Mouse (Mus musculus) intestine, postnatal 0 days (tissue): ENCODE results near the gene Tmprss4. TPM values are rescaled to one million over a fixed set of nuclear protein-coding genes. Genes with fewer than 3 reads are reported as not detected.

Experiments used
- ATAC-seq: fragments of 200-750 bp; cut with Nextera tagmentation; 2 replicates; pipeline ENCODE4 v1.8.0; 2017; ENCODE audit warnings: mild to moderate bottlenecking, moderate TSS enrichment, moderate library complexity
- H3K27ac ChIP-seq: fragments of 300-500 bp; sonication (generic); 2 replicates; pipeline ENCODE4 v1.5.1; 2014; ENCODE audit warnings: mild to moderate bottlenecking, low read depth, low read length, moderate library complexity
- H3K27me3 ChIP-seq: fragments of 300-500 bp; sonication (generic); replicated peaks from 2 replicates; pipeline ENCODE4 v1.6.1; 2014; ENCODE audit warnings: low read length, mixed read lengths; ENCODE audit not compliant: control insufficient read depth, insufficient read depth
- H3K36me3 ChIP-seq: fragments of 300-500 bp; sonication (generic); 2 replicates; pipeline ENCODE4 v1.6.1; 2014; ENCODE audit warnings: mild to moderate bottlenecking, moderate library complexity; ENCODE audit not compliant: control insufficient read depth, insufficient read depth
- H3K4me1 ChIP-seq: fragments of 300-500 bp; sonication (generic); replicated peaks from 2 replicates; pipeline ENCODE4 v1.6.1; 2014; ENCODE audit warnings: antibody characterized with exemption, low read length, mixed read lengths; ENCODE audit not compliant: control insufficient read depth, insufficient read depth
- H3K4me2 ChIP-seq: fragments of 300-500 bp; sonication (generic); replicated peaks from 2 replicates; pipeline ENCODE4 v1.6.1; 2014; ENCODE audit warnings: low read depth, mild to moderate bottlenecking, moderate library complexity
- H3K4me3 ChIP-seq: fragments of 300-500 bp; sonication (generic); 2 replicates; pipeline ENCODE4 v1.5.1; 2014; ENCODE audit warnings: low read depth, low read length
- H3K9ac ChIP-seq: fragments of 300-500 bp; sonication (generic); 2 replicates; pipeline ENCODE4 v1.6.1; 2014; ENCODE audit warnings: mild to moderate bottlenecking, low read depth, low read length
- H3K9me3 ChIP-seq: fragments of 300-500 bp; sonication (generic); 2 replicates; pipeline ENCODE4 v1.6.1; 2016; ENCODE audit warnings: mixed run types; ENCODE audit not compliant: control insufficient read depth
- CTCF ChIP-seq: sonication (generic); IDR thresholded peaks from 2 replicates; pipeline ENCODE4 v1.5.1; 2016; ENCODE audit warnings: low read depth, mild to moderate bottlenecking, control low read depth, antibody characterized with exemption, moderate library complexity
- WGBS: fragments of 180-500 bp; shearing (Covaris S2); extraction: QIAGEN DNeasy Blood & Tissue Kit; methylation state at CpG from one replicate; pipeline ENCODE4 v1.1.7; 2014; 5-methylcytosine and 5-hydroxymethylcytosine counted together
- polyA plus RNA-seq: library from polyadenylated mRNA; unstranded; fragments of >200 nt; fragmentation: Nextera tagmentation; extraction: Ambion mirVana; gene quantifications from 2 replicates; pipeline ENCODE4 v1.2.1, GENCODE M21; 2015

Tmprss4 gene
- polyA plus RNA-seq, 1 experiment from 2014 or later = 70.6 TPM

DNA sequence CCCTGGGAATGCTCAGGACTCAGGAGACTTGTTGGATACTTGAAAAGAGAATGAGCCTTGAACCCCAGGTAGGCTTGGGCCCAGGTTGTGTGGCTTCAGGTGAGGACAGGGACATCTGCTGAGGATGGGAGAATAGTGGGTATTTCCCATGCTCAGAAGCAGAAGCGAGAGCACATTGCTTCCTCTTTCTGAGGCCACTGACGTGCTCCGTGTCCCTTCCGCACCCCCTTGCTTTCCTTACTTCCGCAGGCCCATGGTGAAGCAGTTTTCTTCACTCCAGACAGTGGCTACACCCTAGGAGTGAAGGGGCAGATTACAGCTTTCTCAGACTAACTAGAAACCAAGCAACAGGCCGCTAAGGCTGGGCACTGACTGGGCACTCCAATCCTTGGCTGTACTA is 42.2 kb upstream of the Tmprss4 start:
- H3K4me2 ChIP-seq = no peak overlapping the region
- H3K27me3 ChIP-seq = no peaks in the 10 kb centered on the region
- WGBS = 92% methylated on average over 6 of the region's 6 CpGs
- TF ChIP-seq CTCF = no peak
- H3K9me3 ChIP-seq = no peaks in the 10 kb centered on the region
- no peaks in the 10 kb centered on the region for H3K4me1 ChIP-seq
- H3K36me3 ChIP-seq = no peaks in the 10 kb centered on the region
- no peak overlapping the region for H3K4me3 ChIP-seq
- ATAC-seq = no peak
- no peak overlapping the region for H3K27ac ChIP-seq
- no peak overlapping the region for H3K9ac ChIP-seq

DNA sequence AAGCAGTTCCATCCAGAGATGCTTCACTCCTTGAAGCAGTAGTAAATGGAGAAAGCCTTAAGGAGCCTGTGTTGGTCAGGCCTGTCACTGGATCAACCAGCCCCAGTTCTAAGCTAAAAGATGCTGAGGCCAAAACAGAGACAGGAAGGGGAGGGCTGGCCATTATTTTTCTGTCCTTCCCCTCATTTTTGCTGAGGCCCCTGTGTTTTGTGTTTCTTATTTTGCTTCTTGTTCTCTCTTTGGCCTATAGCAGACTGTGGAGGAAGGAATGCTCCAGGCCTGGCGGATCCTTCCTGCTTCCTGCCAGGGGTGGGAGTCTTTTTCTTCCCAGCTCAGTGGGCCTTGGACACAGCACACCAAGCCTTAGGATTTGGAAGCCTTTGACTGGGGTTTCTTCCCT is 41.5 kb upstream of the Tmprss4 start:
- Histone ChIP-seq H3K4me2 (no peak overlapping the region), H3K9ac (no peak overlapping the region), H3K27ac (no peak overlapping the region), H3K9me3 (no peaks in the 10 kb centered on the region), H3K27me3 (no peaks in the 10 kb centered on the region), H3K36me3 (no peaks in the 10 kb centered on the region), H3K4me1 (no peaks in the 10 kb centered on the region), H3K4me3 (no peak overlapping the region)
- WGBS = 73% methylated on average over 1 of the region's 1 CpGs
- no peak for TF ChIP-seq CTCF
- ATAC-seq = no peak

DNA sequence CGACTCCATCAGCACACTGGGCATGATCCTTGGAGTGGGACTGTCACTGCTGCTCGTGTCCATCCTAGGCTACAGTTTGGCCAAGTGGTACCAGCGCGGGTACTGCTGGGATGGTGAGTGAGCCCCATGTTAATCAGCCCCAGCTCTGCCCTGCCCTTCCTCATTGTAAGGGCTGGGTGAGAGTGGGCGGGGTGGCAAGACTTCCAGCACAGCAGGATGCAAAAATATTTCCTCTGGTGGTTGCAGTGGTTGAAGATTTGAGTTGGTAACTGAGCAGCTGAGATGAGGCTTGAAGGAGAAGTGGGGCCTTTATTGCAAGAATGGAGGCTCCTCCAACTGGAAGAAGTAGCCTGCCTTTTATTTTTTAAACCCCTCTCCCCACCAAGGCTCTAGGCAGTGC is 37.5 kb upstream of the Tmprss4 start:
- H3K27me3 ChIP-seq = no peaks in the 10 kb centered on the region
- WGBS = 64% methylated on average over 5 of the region's 5 CpGs
- ATAC-seq = no peak
- no peak overlapping the region for H3K27ac ChIP-seq
- no peak overlapping the region for H3K9ac ChIP-seq
- no peak overlapping the region for H3K4me2 ChIP-seq
- no peak for TF ChIP-seq CTCF
- H3K36me3 ChIP-seq = no peaks in the 10 kb centered on the region
- no peaks in the 10 kb centered on the region for H3K9me3 ChIP-seq
- H3K4me3 ChIP-seq = no peak overlapping the region
- no peaks in the 10 kb centered on the region for H3K4me1 ChIP-seq

DNA sequence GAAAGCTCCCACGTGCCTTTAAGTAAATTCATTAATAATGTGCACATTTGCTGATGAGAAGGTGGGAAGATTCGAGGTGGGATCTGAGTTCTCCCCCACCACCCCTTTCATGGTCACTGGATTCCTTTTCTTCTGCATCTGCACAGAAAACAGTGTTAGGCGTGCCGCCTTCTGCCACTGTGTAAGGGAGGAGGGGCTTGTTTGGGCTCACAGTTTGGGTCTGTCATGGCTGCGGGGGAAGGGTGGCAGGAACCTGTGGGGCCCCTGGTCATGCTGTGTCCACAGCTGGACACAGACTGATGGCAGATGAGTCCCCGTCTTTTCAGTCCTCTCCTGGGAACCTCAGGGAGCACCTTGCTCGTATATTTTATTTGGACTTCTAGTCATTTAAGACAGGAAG is 32.9 kb upstream of the Tmprss4 start:
- Histone ChIP-seq H3K27me3 (no peaks in the 10 kb centered on the region; the same call in 1 of the 2 replicates), H3K4me2 (no peak overlapping the region), H3K36me3 (no peaks in the 10 kb centered on the region), H3K27ac (no peak overlapping the region), H3K4me3 (no peak overlapping the region), H3K9me3 (no peaks in the 10 kb centered on the region), H3K4me1 (no peaks in the 10 kb centered on the region), H3K9ac (no peak overlapping the region)
- TF ChIP-seq CTCF = no peak
- no peak for ATAC-seq
- 53% methylated on average over 7 of the region's 7 CpGs for WGBS

DNA sequence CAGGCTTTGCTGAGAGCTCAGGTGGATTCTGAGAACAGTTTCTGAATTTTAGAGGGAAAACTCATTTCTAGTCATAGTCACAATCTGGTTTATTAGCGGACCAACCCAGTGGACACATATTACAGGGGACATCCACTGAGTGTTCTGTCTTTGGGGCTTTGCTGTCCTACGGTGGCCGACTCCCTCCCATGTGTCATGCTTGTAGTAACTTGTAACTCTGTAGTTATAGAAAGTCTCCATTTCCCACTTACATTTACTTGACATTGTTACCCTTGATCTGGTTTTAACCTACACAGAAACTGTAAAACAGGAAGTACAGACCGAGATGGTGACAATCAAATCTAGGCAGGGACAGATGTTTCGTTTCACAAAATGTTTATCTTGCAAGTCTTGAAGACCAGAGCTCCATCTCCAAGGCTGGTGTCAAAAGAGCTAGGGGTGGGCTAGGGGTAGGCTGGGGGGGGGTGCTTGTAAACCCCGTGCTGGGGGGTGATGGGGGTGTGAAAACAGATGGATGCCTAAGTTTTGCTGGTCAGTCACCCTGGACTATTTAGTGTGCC is 31.9 kb upstream of the Tmprss4 start:
- ATAC-seq = no peak
- Histone ChIP-seq H3K4me3 (no peak overlapping the region), H3K4me1 (no peaks in the 10 kb centered on the region), H3K9me3 (no peaks in the 10 kb centered on the region), H3K27me3 (no peaks in the 10 kb centered on the region; the same call in 1 of the 2 replicates), H3K9ac (no peak overlapping the region), H3K27ac (no peak overlapping the region), H3K4me2 (no peak overlapping the region), H3K36me3 (no peaks in the 10 kb centered on the region)
- 58% methylated on average over 6 of the region's 6 CpGs for WGBS
- no peak for TF ChIP-seq CTCF

DNA sequence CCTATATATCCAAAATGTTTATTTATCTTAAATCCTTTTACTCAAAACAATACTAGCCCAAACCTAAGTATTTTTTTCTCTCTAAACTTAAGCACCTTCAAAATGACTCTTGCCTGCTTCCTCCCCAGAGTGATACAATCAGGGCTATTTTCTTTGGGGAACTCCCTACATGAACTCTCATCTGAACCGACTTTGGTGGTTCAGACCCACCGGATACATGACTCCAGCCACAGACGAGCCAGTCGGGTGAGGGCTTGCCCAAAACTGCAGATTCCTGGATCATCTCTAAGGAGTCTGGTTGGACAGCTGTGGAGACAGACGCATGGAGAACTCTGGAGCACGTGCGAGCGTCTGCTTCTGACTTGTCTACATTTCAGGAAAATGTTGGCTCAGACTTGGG is 25.5 kb upstream of the Tmprss4 start:
- H3K27ac ChIP-seq = no peak overlapping the region
- no peaks in the 10 kb centered on the region for H3K9me3 ChIP-seq
- H3K27me3 ChIP-seq = no peaks in the 10 kb centered on the region; the same call in 1 of the 2 replicates
- TF ChIP-seq CTCF = no peak
- H3K4me1 ChIP-seq = no peaks in the 10 kb centered on the region
- no peak overlapping the region for H3K4me2 ChIP-seq
- no peak overlapping the region for H3K4me3 ChIP-seq
- H3K36me3 ChIP-seq = no peaks in the 10 kb centered on the region
- no peak overlapping the region for H3K9ac ChIP-seq
- 73% methylated on average over 8 of the region's 8 CpGs for WGBS
- ATAC-seq = no peak

DNA sequence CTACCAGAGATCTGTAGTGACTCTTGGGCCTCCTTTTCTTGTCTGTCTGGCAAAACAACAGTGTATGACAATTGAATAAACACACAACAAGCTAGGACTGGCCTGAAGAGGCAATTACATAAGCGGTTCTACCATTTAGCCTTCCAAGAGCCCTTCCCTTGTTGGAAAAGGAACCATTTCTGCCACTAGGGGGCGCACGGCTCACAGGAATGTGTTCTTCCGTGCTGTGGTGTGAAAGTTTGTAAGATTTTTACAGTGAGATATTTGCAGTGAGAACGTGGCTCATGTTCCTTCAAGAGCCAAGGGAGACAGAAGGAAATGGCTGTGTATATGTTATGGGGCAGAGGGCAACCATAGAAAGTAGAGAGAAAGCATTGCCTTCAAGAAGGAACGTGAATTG is 17.7 kb upstream of the Tmprss4 start:
- Histone ChIP-seq H3K27ac (no peak overlapping the region), H3K27me3 (no peaks in the 10 kb centered on the region), H3K4me2 (no peak overlapping the region), H3K36me3 (no peaks in the 10 kb centered on the region), H3K4me1 (no peaks in the 10 kb centered on the region), H3K9me3 (no peaks in the 10 kb centered on the region), H3K4me3 (no peak overlapping the region), H3K9ac (no peak overlapping the region)
- no peak for ATAC-seq
- TF ChIP-seq CTCF = peak; percentile 98
- WGBS = 12% methylated on average over 6 of the region's 6 CpGs
